Mouse (Mus musculus): ENCODE data around the gene Cdk5rap2. TPM values are rescaled to one million over a fixed set of nuclear protein-coding genes. Genes with fewer than 3 reads are reported as not detected.
A peak's percentile ranks its signal among the peaks of the same experiment; 100 is the strongest.

Gene Cdk5rap2
- polyA plus RNA-seq (2014; fragmentation: Nextera tagmentation; extraction: Ambion mirVana), result 25.7 and 34.9 TPM in 2 replicates

DNA sequence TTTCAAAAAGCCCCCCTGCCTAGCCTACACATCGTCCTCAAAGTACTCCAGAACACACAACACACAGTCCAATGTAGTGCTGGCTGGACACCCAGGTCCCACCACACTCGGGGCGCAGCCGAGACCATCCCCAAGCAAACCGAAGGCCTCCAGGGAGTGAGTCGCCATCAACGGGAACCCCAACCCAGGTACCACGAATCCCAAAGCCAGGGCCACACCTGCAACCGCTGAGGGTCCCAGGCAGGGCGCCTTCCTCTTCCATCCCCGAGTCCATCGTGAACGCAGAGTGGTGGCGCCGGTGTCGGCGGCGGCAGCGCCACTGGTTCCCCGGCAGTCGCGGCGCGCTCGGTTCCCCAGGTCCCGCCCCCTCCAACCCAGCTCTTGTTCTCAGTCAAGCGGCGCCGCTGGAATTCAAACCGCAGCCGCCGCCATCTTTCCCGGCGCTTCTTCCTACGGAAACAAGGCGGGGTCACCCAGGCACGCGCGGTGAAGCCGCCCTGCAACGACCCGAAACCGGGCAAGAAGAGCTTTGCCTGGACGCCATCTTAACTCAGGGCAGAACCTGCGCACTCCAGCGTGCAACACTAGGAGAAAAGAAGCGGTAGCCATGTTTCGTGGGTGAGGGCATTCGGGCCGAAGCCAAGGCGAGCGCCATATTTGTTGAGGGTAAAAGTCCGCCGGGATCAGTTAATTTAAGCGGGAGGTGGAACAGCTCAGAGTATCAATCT is at the start of gene Cdk5rap2:
TSS of gene Cdk5rap2 (minus strand) at position 450 of the 728 bp plus-strand sequence.
- Histone ChIP-seq H3K9me3 (ENCODE audit: control insufficient read depth, low read length) (no peaks in the 10 kb centered on the region), H3K27ac (replicated peaks; ENCODE audit: low read depth, low read length) (peak within 1 kb of the TSS; percentile 65), H3K36me3 (ENCODE audit: control insufficient read depth, insufficient read depth, low read length) (no peaks in the 10 kb centered on the region), H3K27me3 (ENCODE audit: control insufficient read depth, insufficient read depth, low read length) (no peaks in the 10 kb centered on the region), H3K4me1 (ENCODE audit: control insufficient read depth, insufficient read depth, low read length) (no peaks in the 10 kb centered on the region), H3K9ac (ENCODE audit: low read length) (peak within 1 kb of the TSS; percentile 88), H3K4me3 (ENCODE audit: low read depth, low read length) (peak within 1 kb of the TSS; percentile 77), H3K4me2 (ENCODE audit: low read depth, severe bottlenecking) (peak within 1 kb of the TSS; percentile 59)
- DNase-seq (ENCODE audit: low spot score), result peak; percentile 95
- peak; percentile 98 for ATAC-seq (ENCODE audit: insufficient number of reproducible peaks, low FRiP score, low TSS enrichment, low read depth)
- under 1% methylated on average over 55 of the region's 55 CpGs for WGBS

DNA sequence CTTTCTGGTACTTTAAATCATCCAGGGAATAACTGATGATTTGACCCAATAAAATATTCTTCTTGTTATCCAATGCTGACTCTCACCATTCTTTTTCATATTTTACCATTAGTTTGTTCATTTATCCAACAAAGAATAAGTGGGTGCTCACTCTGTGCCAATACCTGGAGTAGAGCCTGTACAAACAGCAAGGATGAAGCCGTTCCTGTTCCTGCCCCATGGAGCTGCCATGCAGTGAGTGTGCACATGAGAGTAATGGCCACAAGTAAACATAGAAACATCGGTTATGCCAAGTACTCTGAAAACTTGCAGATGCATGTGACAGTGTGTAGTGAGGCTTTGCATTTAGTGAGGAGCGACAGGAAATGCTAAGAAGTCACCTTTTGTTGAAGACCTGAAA is 41.9 kb upstream of the Cdk5rap2 start:
- WGBS, result 89% methylated on average over 3 of the region's 3 CpGs
- no peaks in the 10 kb centered on the region for H3K4me1 ChIP-seq (ENCODE audit: control insufficient read depth, insufficient read depth, low read length)
- ATAC-seq (ENCODE audit: insufficient number of reproducible peaks, low FRiP score, low TSS enrichment, low read depth), result no peak

DNA sequence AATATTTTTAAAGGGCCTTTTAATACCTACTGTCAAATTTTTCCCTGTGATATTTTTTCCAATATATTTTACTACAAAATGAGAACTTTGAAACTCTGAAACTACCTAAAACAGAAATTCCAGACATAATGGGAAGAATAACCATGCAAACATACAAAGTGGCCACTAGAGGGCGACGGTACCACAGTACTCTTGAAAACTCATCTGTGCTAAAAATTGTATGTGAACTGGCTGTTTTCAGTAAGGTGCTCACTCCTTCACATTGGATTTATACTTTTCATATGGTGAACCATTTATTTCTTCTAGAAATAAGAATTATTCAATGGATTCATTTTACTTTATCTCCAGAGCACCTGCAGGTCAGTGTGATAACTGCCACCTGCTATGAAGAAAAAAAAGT is 41.5 kb upstream of the Cdk5rap2 start:
- ATAC-seq (ENCODE audit: insufficient number of reproducible peaks, low FRiP score, low TSS enrichment, low read depth), result no peak

More for the DNA sequence above, 41.9 kb upstream of the Cdk5rap2 start:
- Histone ChIP-seq H3K27me3 (ENCODE audit: control insufficient read depth, insufficient read depth, low read length) (no peaks in the 10 kb centered on the region), H3K4me2 (ENCODE audit: low read depth, severe bottlenecking) (no peak overlapping the region), H3K4me3 (ENCODE audit: low read depth, low read length) (no peak overlapping the region), H3K36me3 (ENCODE audit: control insufficient read depth, insufficient read depth, low read length) (no peaks in the 10 kb centered on the region), H3K9ac (ENCODE audit: low read length) (no peak overlapping the region), H3K27ac (replicated peaks; ENCODE audit: low read depth, low read length) (no peak overlapping the region), H3K9me3 (ENCODE audit: control insufficient read depth, low read length) (no peaks in the 10 kb centered on the region)
- no peak for DNase-seq (ENCODE audit: low spot score)

DNA sequence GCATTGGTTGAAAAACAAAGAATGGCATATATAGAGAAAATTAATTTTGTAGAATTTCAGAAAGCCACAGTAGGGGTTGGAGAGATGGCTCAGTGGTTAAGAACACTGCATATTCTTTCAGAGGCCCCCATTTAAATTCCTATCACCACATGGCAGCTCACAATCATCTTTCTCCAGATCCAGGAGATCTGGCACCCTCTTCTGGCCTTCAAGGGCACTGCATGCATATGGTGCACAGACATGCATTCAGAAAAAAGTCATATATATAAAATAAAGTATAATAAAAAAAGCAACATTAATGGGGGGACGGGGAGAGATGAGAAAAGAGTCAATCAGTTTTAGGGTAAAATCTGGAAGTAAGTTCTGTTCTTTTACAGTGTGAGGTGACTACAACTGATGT is 39.4 kb upstream of the Cdk5rap2 start:
- ATAC-seq (ENCODE audit: insufficient number of reproducible peaks, low FRiP score, low TSS enrichment, low read depth), result no peak
- 86% methylated on average over 1 of the region's 1 CpGs for WGBS

More for the DNA sequence above, 41.5 kb upstream of the Cdk5rap2 start:
- Histone ChIP-seq H3K9ac (ENCODE audit: low read length) (no peak overlapping the region), H3K27ac (replicated peaks; ENCODE audit: low read depth, low read length) (no peak overlapping the region), H3K27me3 (ENCODE audit: control insufficient read depth, insufficient read depth, low read length) (no peaks in the 10 kb centered on the region), H3K4me1 (ENCODE audit: control insufficient read depth, insufficient read depth, low read length) (no peaks in the 10 kb centered on the region), H3K36me3 (ENCODE audit: control insufficient read depth, insufficient read depth, low read length) (no peaks in the 10 kb centered on the region), H3K4me2 (ENCODE audit: low read depth, severe bottlenecking) (no peak overlapping the region), H3K9me3 (ENCODE audit: control insufficient read depth, low read length) (no peaks in the 10 kb centered on the region), H3K4me3 (ENCODE audit: low read depth, low read length) (no peak overlapping the region)
- 0% methylated on average over 2 of the region's 2 CpGs for whole genome bisulfite sequencing
- DNase-seq (ENCODE audit: low spot score), result peak; percentile 45

DNA sequence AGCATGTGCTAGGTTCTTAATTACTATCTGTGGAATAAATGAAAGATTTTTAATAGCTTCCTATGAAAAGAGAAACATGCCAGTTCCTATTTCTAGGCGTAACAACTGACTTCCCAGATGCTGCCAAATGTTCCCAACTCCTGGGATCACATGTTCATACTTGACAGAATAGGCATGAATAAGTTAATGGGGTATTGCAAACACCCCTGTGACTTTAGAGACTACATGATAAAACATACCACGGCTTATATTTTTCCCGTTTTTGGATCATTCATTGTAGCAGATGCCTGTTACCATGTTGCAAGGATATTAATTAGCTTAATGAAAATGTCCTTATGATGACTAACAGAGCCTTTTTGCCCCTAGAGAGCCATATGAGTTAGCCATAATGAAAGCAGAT is 36.5 kb upstream of the Cdk5rap2 start:
- H3K4me2 ChIP-seq (ENCODE audit: low read depth, severe bottlenecking), result no peak overlapping the region
- no peaks in the 10 kb centered on the region for H3K9me3 ChIP-seq (ENCODE audit: control insufficient read depth, low read length)
- no peak overlapping the region for H3K27ac ChIP-seq (replicated peaks; ENCODE audit: low read depth, low read length)
- ATAC-seq (ENCODE audit: insufficient number of reproducible peaks, low FRiP score, low TSS enrichment, low read depth) (no peak), DNase-seq (ENCODE audit: low spot score) (no peak)
- H3K4me3 ChIP-seq (ENCODE audit: low read depth, low read length), result no peak overlapping the region
- no peaks in the 10 kb centered on the region for H3K36me3 ChIP-seq (ENCODE audit: control insufficient read depth, insufficient read depth, low read length)
- H3K4me1 ChIP-seq (ENCODE audit: control insufficient read depth, insufficient read depth, low read length), result no peaks in the 10 kb centered on the region
- no peak overlapping the region for H3K9ac ChIP-seq (ENCODE audit: low read length)
- WGBS, result 83% methylated on average over 3 of the region's 3 CpGs
- H3K27me3 ChIP-seq (ENCODE audit: control insufficient read depth, insufficient read depth, low read length), result no peaks in the 10 kb centered on the region

More for the DNA sequence above, 39.4 kb upstream of the Cdk5rap2 start:
- Histone ChIP-seq H3K27ac (replicated peaks; ENCODE audit: low read depth, low read length) (no peak overlapping the region), H3K9me3 (ENCODE audit: control insufficient read depth, low read length) (no peaks in the 10 kb centered on the region), H3K4me1 (ENCODE audit: control insufficient read depth, insufficient read depth, low read length) (no peaks in the 10 kb centered on the region), H3K36me3 (ENCODE audit: control insufficient read depth, insufficient read depth, low read length) (no peaks in the 10 kb centered on the region), H3K27me3 (ENCODE audit: control insufficient read depth, insufficient read depth, low read length) (no peaks in the 10 kb centered on the region), H3K9ac (ENCODE audit: low read length) (no peak overlapping the region), H3K4me3 (ENCODE audit: low read depth, low read length) (no peak overlapping the region), H3K4me2 (ENCODE audit: low read depth, severe bottlenecking) (no peak overlapping the region)
- DNase-seq (ENCODE audit: low spot score), result no peak

- no peaks in the 10 kb centered on the region for H3K4me1 ChIP-seq (ENCODE audit: control insufficient read depth, insufficient read depth, low read length)
- no peak overlapping the region for H3K9ac ChIP-seq (ENCODE audit: low read length)
- H3K27ac ChIP-seq (replicated peaks; ENCODE audit: low read depth, low read length), result no peak overlapping the region
- no peak overlapping the region for H3K4me2 ChIP-seq (ENCODE audit: low read depth, severe bottlenecking)
- H3K36me3 ChIP-seq (ENCODE audit: control insufficient read depth, insufficient read depth, low read length), result no peaks in the 10 kb centered on the region
- no peak overlapping the region for H3K4me3 ChIP-seq (ENCODE audit: low read depth, low read length)
- ATAC-seq (ENCODE audit: insufficient number of reproducible peaks, low FRiP score, low TSS enrichment, low read depth), result no peak
- WGBS, result 85% methylated on average over 2 of the region's 2 CpGs
- H3K27me3 ChIP-seq (ENCODE audit: control insufficient read depth, insufficient read depth, low read length), result no peaks in the 10 kb centered on the region
- no peak for DNase-seq (ENCODE audit: low spot score)
- no peaks in the 10 kb centered on the region for H3K9me3 ChIP-seq (ENCODE audit: control insufficient read depth, low read length)
Measured at GRCm38 (mm10) chr4:70420202-70420601, 10.0 kb upstream of the Cdk5rap2 start.

DNA sequence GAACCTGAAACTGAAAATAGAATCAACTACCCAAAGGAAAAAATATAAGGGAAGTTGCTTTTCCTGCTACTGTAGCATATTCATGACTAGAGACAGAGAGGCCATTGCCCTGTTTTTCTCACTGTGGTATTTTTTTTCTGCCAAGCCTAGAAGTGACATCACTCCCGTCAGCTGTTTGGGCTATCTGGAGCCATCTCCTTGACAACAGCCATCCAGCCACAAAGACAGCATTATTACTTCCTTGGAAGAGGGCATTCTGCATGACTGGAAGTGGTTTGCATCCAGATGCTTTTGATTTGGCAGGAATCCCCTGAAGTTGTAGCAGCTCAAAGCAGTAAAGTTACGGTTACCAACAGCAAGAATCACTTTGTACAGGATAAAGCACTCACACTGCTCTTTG is 1.9 kb upstream of the Cdk5rap2 start:
- WGBS, result 24% methylated on average over 2 of the region's 2 CpGs
- no peaks in the 10 kb centered on the region for H3K4me1 ChIP-seq (ENCODE audit: control insufficient read depth, insufficient read depth, low read length)
- H3K4me3 ChIP-seq (ENCODE audit: low read depth, low read length), result no peak overlapping the region
- no peaks in the 10 kb centered on the region for H3K9me3 ChIP-seq (ENCODE audit: control insufficient read depth, low read length)
- H3K36me3 ChIP-seq (ENCODE audit: control insufficient read depth, insufficient read depth, low read length), result no peaks in the 10 kb centered on the region
- no peak overlapping the region for H3K9ac ChIP-seq (ENCODE audit: low read length)
- DNase-seq (ENCODE audit: low spot score) (peak; percentile 49), ATAC-seq (ENCODE audit: insufficient number of reproducible peaks, low FRiP score, low TSS enrichment, low read depth) (no peak)
- no peak overlapping the region for H3K27ac ChIP-seq (replicated peaks; ENCODE audit: low read depth, low read length)
- H3K4me2 ChIP-seq (ENCODE audit: low read depth, severe bottlenecking), result no peak overlapping the region
- no peaks in the 10 kb centered on the region for H3K27me3 ChIP-seq (ENCODE audit: control insufficient read depth, insufficient read depth, low read length)

DNA sequence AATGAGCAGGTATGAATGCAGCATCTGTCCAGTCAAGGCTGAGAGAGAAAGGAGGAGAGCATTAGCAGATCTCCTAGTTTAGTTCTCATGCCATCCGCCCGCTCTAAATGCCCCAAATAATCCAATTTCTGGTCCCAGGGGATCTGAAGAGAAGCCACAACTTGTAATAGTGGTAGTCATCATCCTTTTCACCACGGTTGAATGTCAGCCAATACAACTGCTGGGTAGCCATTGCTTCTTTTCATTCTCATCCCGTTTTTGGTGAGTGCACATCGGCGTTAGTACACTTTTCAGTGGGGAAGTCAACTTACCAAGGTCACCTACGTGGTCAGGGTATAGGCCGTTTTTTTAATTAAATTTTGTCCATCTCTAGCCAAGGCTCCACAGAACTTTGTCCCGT is 787 bp downstream of the Cdk5rap2 start:
- 0 out of 2 replicates have a peak, but pooled peaks have one; percentile 1 for ATAC-seq (ENCODE audit: insufficient number of reproducible peaks, low FRiP score, low TSS enrichment, low read depth)

More for the DNA sequence above, 787 bp downstream of the Cdk5rap2 start:
- Histone ChIP-seq H3K4me3 (ENCODE audit: low read depth, low read length) (peak overlapping the region; percentile 77), H3K4me1 (ENCODE audit: control insufficient read depth, insufficient read depth, low read length) (no peaks in the 10 kb centered on the region), H3K36me3 (ENCODE audit: control insufficient read depth, insufficient read depth, low read length) (no peaks in the 10 kb centered on the region), H3K9me3 (ENCODE audit: control insufficient read depth, low read length) (no peaks in the 10 kb centered on the region), H3K27me3 (ENCODE audit: control insufficient read depth, insufficient read depth, low read length) (no peaks in the 10 kb centered on the region), H3K9ac (ENCODE audit: low read length) (peak overlapping the region; percentile 88), H3K4me2 (ENCODE audit: low read depth, severe bottlenecking) (peak overlapping the region; percentile 59), H3K27ac (replicated peaks; ENCODE audit: low read depth, low read length) (no peak overlapping the region)
- no peak for DNase-seq (ENCODE audit: low spot score)
- 32% methylated on average over 9 of the region's 9 CpGs for WGBS
